Mouse (Mus musculus): ENCODE data around the gene Kif3a.
A peak's percentile ranks its signal among the peaks of the same experiment; 100 is the strongest.

- peak; percentile 16; the same call in 1 of the 2 replicates for TF ChIP-seq CTCF (IDR thresholded peaks at IDR 0.05; ENCODE audit: borderline replicate concordance, insufficient read depth, low read depth, low read length)
- no peak for TF ChIP-seq POLR2A (IDR thresholded peaks at IDR 0.05; ENCODE audit: borderline replicate concordance, insufficient read depth, low read length)
Observed at GRCm38 (mm10) chr11:53642744-53643279, 75.6 kb downstream of the Kif3a start.

All from cerebellum, adult 2 months (tissue).